Mouse (Mus musculus): Measurements from ENCODE around the gene Zfp13. TPM values are rescaled to one million over a fixed set of nuclear protein-coding genes. Genes with fewer than 3 reads are reported as not detected.
A peak's percentile ranks its signal among the peaks of the same experiment; 100 is the strongest.

Zfp13 gene
- polyA plus RNA-seq, 1 experiment from 2014 or later: 8.9 TPM

DNA sequence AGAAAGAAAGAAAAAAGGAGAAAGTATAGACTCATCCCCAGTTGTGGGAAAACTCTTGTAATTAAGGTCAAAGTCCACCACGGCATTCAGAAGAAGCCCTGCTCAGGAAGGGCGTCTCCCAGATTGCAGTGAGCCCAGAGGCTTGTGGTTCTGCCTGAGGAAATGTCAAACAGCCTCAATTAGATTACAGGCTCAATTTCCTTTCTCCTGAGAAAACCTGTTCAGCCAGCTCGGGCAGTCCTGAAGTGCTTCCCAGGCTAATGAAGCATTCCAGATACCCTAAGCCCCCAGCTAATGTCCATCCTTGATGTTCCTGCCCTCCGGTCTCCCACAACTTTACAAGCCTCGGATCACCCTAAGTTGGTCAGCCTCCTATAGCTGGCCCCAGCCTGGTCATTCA, 56.0 kb downstream of the Zfp13 start:
- Histone ChIP-seq H3K4me3 (ENCODE audit: control insufficient read depth in 1 of 2, insufficient read depth in 1 of 2, low read depth in 1 of 2, low read length in 2 of 2) (no peak overlapping the region), H3K27me3 (ENCODE audit: control insufficient read depth, insufficient read depth, low read length) (peaks cover 23% of the 10 kb centered on the region; the same call in 1 of the 2 replicates), H3K4me2 (ENCODE audit: low read length) (no peak overlapping the region), H3K36me3 (ENCODE audit: control insufficient read depth, insufficient read depth, low read length) (no peaks in the 10 kb centered on the region), H3K9ac (ENCODE audit: low read length) (no peak overlapping the region), H3K27ac (replicated peaks in 1 of 2; ENCODE audit: control insufficient read depth in 1 of 2, insufficient read depth in 1 of 2, low read depth in 2 of 2, low read length in 2 of 2) (no peak overlapping the region), H3K4me1 (ENCODE audit: control insufficient read depth in 2 of 2, insufficient read depth in 2 of 2, low read length in 2 of 2) (peaks cover 4 to 5% of the 10 kb centered on the region in 2 experiments; a peak in 3 of 4 replicates), H3K9me3 (ENCODE audit: control insufficient read depth, low read length) (no peaks in the 10 kb centered on the region)
- WGBS: 52% methylated on average over 5 of the region's 5 CpGs
- ATAC-seq (ENCODE audit: insufficient number of reproducible peaks, insufficient read depth, low FRiP score, low read depth): no peak

DNA sequence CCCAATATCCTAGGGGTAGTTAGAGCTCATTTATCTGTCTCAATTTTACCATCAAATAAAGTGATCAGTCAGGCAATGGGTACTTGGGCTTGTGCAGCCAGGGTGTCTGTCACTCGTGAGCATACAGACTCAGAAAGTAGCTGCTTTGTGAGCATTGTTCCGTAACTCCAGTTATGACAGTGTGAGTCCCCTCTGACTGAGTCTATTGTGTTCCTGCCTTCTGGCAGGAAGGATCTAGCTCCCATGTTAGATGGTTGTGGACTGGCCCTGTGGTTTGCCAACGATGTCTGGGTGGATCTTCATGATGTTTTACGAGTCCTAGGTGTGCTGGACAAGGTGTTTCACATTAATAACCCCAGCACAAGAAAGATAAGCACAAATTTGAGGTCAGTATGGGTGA, 56.5 kb downstream of the Zfp13 start:
- ATAC-seq (ENCODE audit: insufficient number of reproducible peaks, insufficient read depth, low FRiP score, low read depth): no peak
- H3K27ac ChIP-seq (replicated peaks in 1 of 2; ENCODE audit: control insufficient read depth in 1 of 2, insufficient read depth in 1 of 2, low read depth in 2 of 2, low read length in 2 of 2): no peak overlapping the region
- peak overlapping the region; percentile 64; the same call in 1 of the 2 replicates for H3K4me2 ChIP-seq (ENCODE audit: low read length)
- no peaks in the 10 kb centered on the region for H3K9me3 ChIP-seq (ENCODE audit: control insufficient read depth, low read length)
- 50% methylated on average over 4 of the region's 4 CpGs for WGBS
- no peak overlapping the region for H3K4me3 ChIP-seq (ENCODE audit: control insufficient read depth in 1 of 2, insufficient read depth in 1 of 2, low read depth in 1 of 2, low read length in 2 of 2)
- H3K9ac ChIP-seq (ENCODE audit: low read length): 0 out of 2 replicates have a peak overlapping the region, but pooled peaks have one; percentile 60
- H3K4me1 ChIP-seq (ENCODE audit: control insufficient read depth in 2 of 2, insufficient read depth in 2 of 2, low read length in 2 of 2): peaks cover 7 to 9% of the 10 kb centered on the region in 2 experiments
- peaks cover 28% of the 10 kb centered on the region; the same call in 1 of the 2 replicates for H3K27me3 ChIP-seq (ENCODE audit: control insufficient read depth, insufficient read depth, low read length)
- H3K36me3 ChIP-seq (ENCODE audit: control insufficient read depth, insufficient read depth, low read length): no peaks in the 10 kb centered on the region

DNA sequence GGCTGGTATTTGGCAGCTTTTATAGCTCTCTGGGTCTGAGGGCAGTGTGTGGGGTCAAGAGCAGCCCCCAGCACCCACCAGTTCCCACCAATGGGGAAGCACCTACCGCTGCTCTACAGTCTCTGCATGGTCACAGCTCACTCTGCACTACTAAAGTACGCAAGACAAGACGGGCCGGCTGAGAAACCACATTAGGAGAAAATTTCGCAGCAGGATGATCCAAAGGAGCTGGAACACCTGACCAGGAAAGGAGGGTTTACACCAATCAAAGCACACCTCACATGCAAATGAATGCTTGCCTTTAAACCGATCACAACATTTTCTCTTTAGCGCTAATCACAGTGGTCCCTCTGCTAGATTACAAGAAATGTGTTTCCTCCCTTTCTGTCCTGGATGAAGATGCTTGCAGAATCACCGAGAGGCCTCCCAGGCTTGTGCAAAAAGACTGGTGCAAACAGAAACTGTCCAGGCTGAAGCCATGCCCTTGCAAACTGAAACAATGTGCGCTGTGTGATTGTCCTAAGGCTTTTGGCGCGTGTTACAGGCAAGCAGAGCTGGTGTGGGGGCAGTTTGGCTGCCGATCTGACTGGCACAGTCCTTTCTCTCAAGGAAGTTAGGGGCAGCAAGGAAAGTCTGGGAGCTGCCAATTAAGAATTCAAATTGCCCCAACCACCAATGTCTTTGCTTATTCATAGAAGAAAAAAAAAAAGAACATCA, 57.1 kb downstream of the Zfp13 start:
- WGBS: 11% methylated on average over 12 of the region's 12 CpGs

DNA sequence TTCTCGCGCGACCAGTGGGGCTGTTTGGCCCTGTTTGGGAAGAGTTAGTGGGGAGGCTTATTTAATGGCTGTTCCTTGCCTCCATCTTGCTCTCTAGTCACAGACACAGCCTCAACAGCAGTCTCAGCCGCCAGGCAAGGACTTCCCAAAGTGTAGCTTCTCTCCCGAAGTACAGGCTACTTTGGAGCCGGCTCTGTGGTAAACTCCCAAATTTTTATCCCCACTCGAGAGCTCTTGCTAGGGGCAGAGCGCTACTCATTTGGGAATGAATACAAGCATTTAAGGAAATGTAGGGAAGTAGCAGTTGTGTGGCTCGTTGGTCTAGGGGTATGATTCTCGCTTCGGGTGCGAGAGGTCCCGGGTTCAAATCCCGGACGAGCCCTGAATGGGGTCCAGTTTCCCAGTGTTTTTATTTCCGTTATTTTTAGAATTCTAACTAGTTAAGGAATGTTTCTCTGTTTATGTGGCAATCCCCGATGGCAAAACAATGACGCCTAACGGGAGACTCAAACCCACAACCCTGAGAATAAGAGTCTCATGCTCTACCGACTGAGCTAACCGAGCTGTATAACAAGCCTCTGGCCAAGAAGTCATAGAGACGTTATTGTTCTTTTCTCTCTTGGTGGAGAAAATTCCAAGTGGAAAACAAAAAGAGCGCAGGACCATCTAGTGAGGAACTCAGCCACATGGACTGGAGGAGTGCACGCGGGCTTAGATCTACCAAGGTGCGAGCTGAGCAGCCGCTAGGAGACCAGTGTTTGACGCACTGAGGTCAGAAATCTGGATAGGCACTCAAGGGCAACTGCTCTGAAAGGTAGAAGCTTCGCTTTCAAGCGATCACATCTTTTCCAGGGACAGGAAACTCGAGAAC, 58.4 kb downstream of the Zfp13 start:
- no peak overlapping the region for H3K27ac ChIP-seq (replicated peaks in 1 of 2; ENCODE audit: control insufficient read depth in 1 of 2, insufficient read depth in 1 of 2, low read depth in 2 of 2, low read length in 2 of 2)
- peak overlapping the region in 1 of 2 experiments; percentile 19; a peak in 2 of 4 replicates for H3K4me3 ChIP-seq (ENCODE audit: control insufficient read depth in 1 of 2, insufficient read depth in 1 of 2, low read depth in 1 of 2, low read length in 2 of 2)
- ATAC-seq (ENCODE audit: insufficient number of reproducible peaks, insufficient read depth, low FRiP score, low read depth): no peak
- no peaks in the 10 kb centered on the region for H3K36me3 ChIP-seq (ENCODE audit: control insufficient read depth, insufficient read depth, low read length)
- WGBS: 14% methylated on average over 31 of the region's 31 CpGs
- no peak overlapping the region for H3K9ac ChIP-seq (ENCODE audit: low read length)
- H3K9me3 ChIP-seq (ENCODE audit: control insufficient read depth, low read length): no peaks in the 10 kb centered on the region
- H3K4me2 ChIP-seq (ENCODE audit: low read length): peak overlapping the region; percentile 44
- peaks cover 10 to 12% of the 10 kb centered on the region in 2 experiments for H3K4me1 ChIP-seq (ENCODE audit: control insufficient read depth in 2 of 2, insufficient read depth in 2 of 2, low read length in 2 of 2)
- peaks cover 31% of the 10 kb centered on the region; the same call in 1 of the 2 replicates for H3K27me3 ChIP-seq (ENCODE audit: control insufficient read depth, insufficient read depth, low read length)

More for the DNA sequence above, 57.1 kb downstream of the Zfp13 start:
- Histone ChIP-seq H3K4me1 (ENCODE audit: control insufficient read depth in 2 of 2, insufficient read depth in 2 of 2, low read length in 2 of 2) (peaks cover 10 to 12% of the 10 kb centered on the region in 2 experiments), H3K4me2 (ENCODE audit: low read length) (peak overlapping the region; percentile 64), H3K36me3 (ENCODE audit: control insufficient read depth, insufficient read depth, low read length) (no peaks in the 10 kb centered on the region), H3K27me3 (ENCODE audit: control insufficient read depth, insufficient read depth, low read length) (peaks cover 31% of the 10 kb centered on the region; the same call in 1 of the 2 replicates), H3K9ac (ENCODE audit: low read length) (peak overlapping the region; percentile 60), H3K27ac (replicated peaks in 1 of 2; ENCODE audit: control insufficient read depth in 1 of 2, insufficient read depth in 1 of 2, low read depth in 2 of 2, low read length in 2 of 2) (no peak overlapping the region), H3K9me3 (ENCODE audit: control insufficient read depth, low read length) (no peaks in the 10 kb centered on the region), H3K4me3 (ENCODE audit: control insufficient read depth in 1 of 2, insufficient read depth in 1 of 2, low read depth in 1 of 2, low read length in 2 of 2) (peak overlapping the region; percentile 30 to 39)
- no peak for ATAC-seq (ENCODE audit: insufficient number of reproducible peaks, insufficient read depth, low FRiP score, low read depth)

DNA sequence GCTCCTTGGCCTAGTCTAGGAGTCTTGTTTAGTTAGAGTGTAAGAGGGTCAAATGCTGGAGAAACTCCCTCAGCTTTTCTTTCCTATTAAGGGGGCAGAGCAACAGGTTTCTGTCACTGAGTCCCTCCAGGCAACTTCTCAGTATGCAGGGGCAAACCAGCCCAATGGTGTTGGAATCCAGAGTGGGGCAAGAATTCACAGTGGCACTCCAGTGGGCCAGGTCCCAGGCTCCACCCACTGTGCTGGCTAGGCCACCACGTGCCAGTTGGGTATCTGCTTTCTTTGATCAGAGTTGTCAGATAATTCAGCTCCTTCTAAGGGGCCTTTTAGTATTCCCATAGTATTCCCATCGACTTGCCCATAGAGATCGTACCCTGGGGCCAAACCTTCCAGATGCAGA, 59.2 kb downstream of the Zfp13 start:
- H3K36me3 ChIP-seq (ENCODE audit: control insufficient read depth, insufficient read depth, low read length): no peaks in the 10 kb centered on the region
- H3K27ac ChIP-seq (replicated peaks in 1 of 2; ENCODE audit: control insufficient read depth in 1 of 2, insufficient read depth in 1 of 2, low read depth in 2 of 2, low read length in 2 of 2): no peak overlapping the region
- H3K27me3 ChIP-seq (ENCODE audit: control insufficient read depth, insufficient read depth, low read length): peaks cover 31% of the 10 kb centered on the region; the same call in 1 of the 2 replicates
- H3K9ac ChIP-seq (ENCODE audit: low read length): no peak overlapping the region
- H3K9me3 ChIP-seq (ENCODE audit: control insufficient read depth, low read length): no peaks in the 10 kb centered on the region
- no peak overlapping the region for H3K4me3 ChIP-seq (ENCODE audit: control insufficient read depth in 1 of 2, insufficient read depth in 1 of 2, low read depth in 1 of 2, low read length in 2 of 2)
- H3K4me2 ChIP-seq (ENCODE audit: low read length): no peak overlapping the region
- no peak for ATAC-seq (ENCODE audit: insufficient number of reproducible peaks, insufficient read depth, low FRiP score, low read depth)
- peaks cover 10 to 12% of the 10 kb centered on the region in 2 experiments for H3K4me1 ChIP-seq (ENCODE audit: control insufficient read depth in 2 of 2, insufficient read depth in 2 of 2, low read length in 2 of 2)
- 45% methylated on average over 3 of the region's 3 CpGs for WGBS

DNA sequence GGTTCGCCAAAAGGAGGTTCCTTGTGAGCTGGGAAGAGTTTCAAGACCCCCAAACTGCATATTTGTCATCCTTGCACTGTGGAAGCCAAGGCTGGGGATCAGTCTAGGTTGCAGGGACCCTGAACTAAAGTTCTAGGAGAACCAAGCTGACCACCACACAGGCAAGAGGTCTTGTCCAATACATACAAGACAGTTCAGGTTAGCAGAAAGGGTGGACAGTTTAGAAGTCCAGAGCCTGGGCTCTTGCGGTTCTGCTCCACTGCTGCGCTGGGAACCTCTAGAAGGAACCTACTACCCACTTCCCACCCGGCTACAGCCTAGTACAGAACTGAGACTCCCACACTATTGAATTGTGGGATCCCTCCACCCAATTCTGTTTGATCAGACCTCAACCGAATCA, 59.7 kb downstream of the Zfp13 start:
- Histone ChIP-seq H3K4me1 (ENCODE audit: control insufficient read depth in 2 of 2, insufficient read depth in 2 of 2, low read length in 2 of 2) (peaks cover 12% of the 10 kb centered on the region in 2 experiments), H3K4me3 (ENCODE audit: control insufficient read depth in 1 of 2, insufficient read depth in 1 of 2, low read depth in 1 of 2, low read length in 2 of 2) (no peak overlapping the region), H3K9me3 (ENCODE audit: control insufficient read depth, low read length) (no peaks in the 10 kb centered on the region), H3K4me2 (ENCODE audit: low read length) (no peak overlapping the region), H3K36me3 (ENCODE audit: control insufficient read depth, insufficient read depth, low read length) (no peaks in the 10 kb centered on the region), H3K27ac (replicated peaks in 1 of 2; ENCODE audit: control insufficient read depth in 1 of 2, insufficient read depth in 1 of 2, low read depth in 2 of 2, low read length in 2 of 2) (no peak overlapping the region), H3K9ac (ENCODE audit: low read length) (no peak overlapping the region), H3K27me3 (ENCODE audit: control insufficient read depth, insufficient read depth, low read length) (peaks cover 31% of the 10 kb centered on the region; the same call in 1 of the 2 replicates)
- ATAC-seq (ENCODE audit: insufficient number of reproducible peaks, insufficient read depth, low FRiP score, low read depth): no peak; the same call in 1 of the 2 replicates
- 92% methylated on average over 5 of the region's 5 CpGs for WGBS

DNA sequence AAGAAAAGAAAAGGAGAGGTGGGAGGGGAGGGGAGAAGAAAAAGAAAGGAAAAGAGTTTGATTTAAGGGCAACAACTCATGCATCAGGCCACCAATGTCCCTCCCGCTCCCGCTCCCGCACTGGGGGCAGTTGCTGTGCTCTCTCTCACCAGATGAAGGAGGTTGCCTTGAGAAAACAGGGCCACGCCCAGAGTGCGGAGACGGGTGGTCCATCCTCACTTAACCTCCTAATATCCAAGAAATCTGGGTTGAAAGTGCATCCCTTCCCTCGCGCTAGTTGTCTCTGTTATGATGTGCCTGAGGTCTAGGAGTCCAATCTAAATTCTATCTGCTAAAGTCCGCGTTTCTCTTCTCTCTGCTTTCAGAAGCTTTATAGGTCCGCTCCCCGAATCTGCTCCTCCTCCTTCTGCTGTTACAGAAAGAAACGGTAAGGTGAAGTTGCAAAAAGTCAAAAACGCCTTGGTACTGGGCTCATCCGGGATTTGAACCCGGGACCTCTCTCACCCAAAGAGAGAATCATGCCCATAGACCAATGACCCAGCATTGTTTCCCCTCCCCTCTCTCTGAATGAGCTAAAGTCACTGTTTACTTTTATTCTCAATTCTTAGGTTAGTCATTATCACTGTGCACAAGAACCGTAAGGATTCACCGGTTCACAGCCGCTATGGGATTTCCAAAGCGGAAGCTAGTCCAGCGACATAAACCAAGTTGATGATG, 60.8 kb downstream of the Zfp13 start:
- no peaks in the 10 kb centered on the region for H3K9me3 ChIP-seq (ENCODE audit: control insufficient read depth, low read length)
- peaks cover 11 to 12% of the 10 kb centered on the region in 2 experiments for H3K4me1 ChIP-seq (ENCODE audit: control insufficient read depth in 2 of 2, insufficient read depth in 2 of 2, low read length in 2 of 2)
- peak overlapping the region; percentile 71 for H3K4me2 ChIP-seq (ENCODE audit: low read length)
- no peaks in the 10 kb centered on the region for H3K36me3 ChIP-seq (ENCODE audit: control insufficient read depth, insufficient read depth, low read length)
- 10% methylated on average over 21 of the region's 21 CpGs for WGBS
- peaks cover 31% of the 10 kb centered on the region; the same call in 1 of the 2 replicates for H3K27me3 ChIP-seq (ENCODE audit: control insufficient read depth, insufficient read depth, low read length)
- H3K27ac ChIP-seq (replicated peaks in 1 of 2; ENCODE audit: control insufficient read depth in 1 of 2, insufficient read depth in 1 of 2, low read depth in 2 of 2, low read length in 2 of 2): no peak overlapping the region
- ATAC-seq (ENCODE audit: insufficient number of reproducible peaks, insufficient read depth, low FRiP score, low read depth): no peak
- H3K9ac ChIP-seq (ENCODE audit: low read length): peak overlapping the region; percentile 47
- H3K4me3 ChIP-seq (ENCODE audit: control insufficient read depth in 1 of 2, insufficient read depth in 1 of 2, low read depth in 1 of 2, low read length in 2 of 2): peak overlapping the region; percentile 30 to 37
